Mouse (Mus musculus) C2C12 (cell line): ENCODE results near the gene Epb41l1. TPM values are rescaled to one million over a fixed set of nuclear protein-coding genes. Genes with fewer than 3 reads are reported as not detected.
A peak's percentile ranks its signal among the peaks of the same experiment; 100 is the strongest.

Experiments
- H3K27me3 ChIP-seq: one replicate; pipeline ENCODE4 v1.6.1; 2011; ENCODE audit not compliant: control insufficient read depth, insufficient read depth, insufficient read length
- H3K36me3 ChIP-seq: one replicate; pipeline ENCODE4 v1.6.1; 2011; ENCODE audit not compliant: control insufficient read depth, insufficient read depth
- H3K4me3 ChIP-seq: one replicate; pipeline ENCODE4 v1.5.1; 2011; ENCODE audit warnings: mild to moderate bottlenecking, control low read depth; ENCODE audit not compliant: poor library complexity, insufficient read depth, severe bottlenecking
- H3K79me2 ChIP-seq: one replicate; pipeline ENCODE4 v1.6.1; 2011; ENCODE audit not compliant: control insufficient read depth, insufficient read depth
- H3K79me3 ChIP-seq: one replicate; pipeline ENCODE4 v1.6.1; 2011; ENCODE audit warnings: low read depth, control low read depth
- H3ac ChIP-seq: one replicate; pipeline ENCODE3; 2011; ENCODE audit warnings: low read depth; ENCODE audit not compliant: control insufficient read depth, insufficient read length
- CEBPB ChIP-seq: IDR thresholded peaks from one replicate; pipeline ENCODE4 v1.6.1; 2011; ENCODE audit warnings: low read depth, mild to moderate bottlenecking, control low read depth, moderate library complexity
- CTCF ChIP-seq: IDR thresholded peaks from one replicate; pipeline ENCODE4 v1.5.1; 2011; ENCODE audit not compliant: control insufficient read depth, insufficient read depth, insufficient read length
- FOSL1 ChIP-seq: IDR thresholded peaks from one replicate; pipeline ENCODE4 v1.8.0; 2011; ENCODE audit warnings: mild to moderate bottlenecking, low read length; ENCODE audit not compliant: poor library complexity, insufficient read depth, severe bottlenecking
- MAX ChIP-seq: IDR thresholded peaks from one replicate; pipeline ENCODE4 v1.6.1; 2011; ENCODE audit warnings: mild to moderate bottlenecking, control low read depth
- MYOD1 ChIP-seq: IDR thresholded peaks from one replicate; pipeline ENCODE4 v1.6.1; 2011; ENCODE audit warnings: low read depth; ENCODE audit not compliant: control insufficient read depth, insufficient read length
- MYOG ChIP-seq: IDR thresholded peaks from one replicate; pipeline ENCODE4 v1.6.1; 2011; ENCODE audit not compliant: control insufficient read depth, insufficient read length; ENCODE audit errors: extremely low read depth
- USF1 ChIP-seq: IDR thresholded peaks from one replicate; pipeline ENCODE4 v1.6.1; 2011; ENCODE audit warnings: low read depth, mild to moderate bottlenecking, control low read depth, moderate library complexity
- polyA plus RNA-seq: library from polyadenylated mRNA; unstranded; fragments of >200 nt; fragmentation: generic; extraction: Trizol; gene quantifications from one replicate; pipeline ENCODE4 v1.2.1, GENCODE M21; 2012; ENCODE audit warnings: missing spikeins

Epb41l1 gene
- polyA plus RNA-seq, 1 experiment, result 37.8 TPM

DNA sequence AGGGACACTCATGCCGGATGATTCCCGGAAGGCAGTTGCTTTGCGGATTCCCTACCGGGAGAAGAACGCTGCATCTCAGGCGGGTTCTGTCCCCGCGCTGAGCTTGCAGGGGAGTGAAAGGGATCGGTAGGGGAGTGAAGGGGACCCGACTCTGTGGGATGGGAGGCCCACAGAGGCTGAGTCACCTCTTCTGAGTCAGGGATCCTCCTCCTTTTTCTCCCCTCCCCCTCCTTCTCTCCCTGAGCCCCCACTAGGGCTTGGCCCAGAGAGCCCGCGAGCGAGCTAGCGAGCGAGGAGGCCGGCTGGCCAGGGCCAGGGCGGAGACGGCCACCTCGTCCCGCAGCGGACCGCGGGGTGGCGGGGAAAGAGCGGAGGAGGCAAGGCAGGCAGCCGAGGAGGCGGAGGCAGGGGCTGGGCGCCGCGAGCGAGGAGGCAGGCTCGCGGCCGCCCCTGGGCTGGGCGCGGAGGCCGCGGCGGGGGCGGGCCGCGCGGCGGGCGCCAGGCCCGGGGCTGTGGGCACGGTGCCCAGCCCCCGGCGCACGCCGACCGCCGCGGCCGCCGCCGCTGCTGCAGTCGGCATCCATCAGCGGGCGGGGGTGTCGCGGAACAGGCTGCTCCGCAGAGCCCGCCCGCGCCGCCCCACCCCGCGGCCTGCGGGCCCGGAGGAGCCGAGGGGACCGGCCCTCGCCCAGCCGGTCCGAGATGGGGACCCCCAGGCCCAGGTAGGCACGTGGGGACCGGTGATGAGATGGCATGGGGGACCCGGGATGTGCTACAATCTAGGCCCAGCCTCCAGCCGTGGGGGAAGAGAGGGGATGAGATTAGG is 54.8 kb downstream of the Epb41l1 start:
- no peaks in the 10 kb centered on the region for H3K36me3 ChIP-seq
- no peak for TF ChIP-seq CEBPB
- no peak for TF ChIP-seq CTCF
- TF ChIP-seq MYOD1, result no peak
- TF ChIP-seq MAX, result no peak
- no peak for TF ChIP-seq MYOG
- no peak for TF ChIP-seq USF1
- peak; percentile 73 for TF ChIP-seq FOSL1
- peak overlapping the region; percentile 74 for H3K4me3 ChIP-seq
- no peaks in the 10 kb centered on the region for H3K27me3 ChIP-seq
- peak overlapping the region; percentile 96 for H3ac ChIP-seq
- peaks cover 48% of the 10 kb centered on the region for H3K79me2 ChIP-seq
- H3K79me3 ChIP-seq, result peaks cover 32% of the 10 kb centered on the region

DNA sequence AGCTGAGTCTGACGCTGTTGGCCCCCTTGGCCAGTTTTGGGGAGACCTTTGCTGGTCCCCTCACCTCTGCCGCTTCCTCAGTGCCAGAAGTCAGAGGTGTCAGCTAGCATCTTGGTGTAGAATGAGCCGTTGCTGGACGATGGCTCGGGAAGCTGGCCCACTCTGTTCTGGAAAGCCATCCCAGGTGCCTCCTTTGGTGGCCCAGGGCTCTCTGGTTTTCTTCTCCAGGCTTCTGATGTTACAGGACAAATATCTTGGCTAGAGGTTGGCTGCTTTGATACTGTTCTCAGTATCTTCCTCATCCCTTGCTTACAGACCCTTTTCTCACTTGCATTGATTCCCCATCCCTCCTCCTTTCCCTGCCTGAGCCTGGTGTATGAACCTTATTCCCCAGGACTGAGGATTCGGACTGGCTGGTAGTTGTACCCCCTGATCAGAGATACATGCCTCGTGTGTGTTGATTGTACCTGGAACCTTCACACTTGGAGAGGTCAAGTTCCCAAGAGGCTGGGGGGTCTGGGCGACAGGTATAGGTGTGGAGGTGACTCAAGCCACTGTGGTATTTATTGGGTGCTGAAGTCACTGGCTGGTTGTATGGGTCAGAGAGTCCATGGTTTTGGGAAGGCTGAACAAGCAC is 55.5 kb downstream of the Epb41l1 start:
- Histone ChIP-seq H3K27me3 (no peaks in the 10 kb centered on the region), H3K79me3 (peaks cover 38% of the 10 kb centered on the region), H3K4me3 (peak overlapping the region; percentile 74), H3K36me3 (peaks cover 5% of the 10 kb centered on the region), H3ac (peak overlapping the region; percentile 96), H3K79me2 (peaks cover 55% of the 10 kb centered on the region)
- TF ChIP-seq CTCF (no peak), MYOD1 (no peak), MAX (no peak), CEBPB (no peak), USF1 (no peak), FOSL1 (no peak), MYOG (no peak)

DNA sequence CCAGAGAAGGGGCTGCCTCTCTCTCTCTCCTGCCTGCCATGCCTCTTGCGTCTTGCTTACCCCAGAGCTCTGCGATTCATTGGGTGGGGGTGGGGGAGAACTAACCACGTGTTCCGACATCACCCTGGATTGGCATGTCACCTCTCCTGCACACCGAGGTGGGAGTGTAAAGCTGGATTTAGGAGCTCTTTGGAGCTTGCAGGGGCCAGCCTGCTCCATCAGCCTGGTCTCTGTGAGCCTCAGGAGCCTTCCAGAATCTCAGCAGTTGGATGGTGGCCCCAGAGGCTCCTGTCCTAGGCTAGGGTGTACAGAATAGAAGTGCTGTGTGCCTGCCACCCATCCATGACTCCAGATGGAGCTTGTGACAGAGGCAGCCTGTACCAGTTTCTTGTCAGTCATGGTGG is 56.0 kb downstream of the Epb41l1 start:
- H3ac ChIP-seq, result peak overlapping the region; percentile 96
- H3K27me3 ChIP-seq, result no peaks in the 10 kb centered on the region
- peaks cover 61% of the 10 kb centered on the region for H3K79me2 ChIP-seq
- H3K4me3 ChIP-seq, result peak overlapping the region; percentile 74
- H3K79me3 ChIP-seq, result peaks cover 39% of the 10 kb centered on the region
- TF ChIP-seq MYOD1 (no peak), USF1 (peak; percentile 24), MYOG (no peak), FOSL1 (no peak), CEBPB (no peak)
- peaks cover 5% of the 10 kb centered on the region for H3K36me3 ChIP-seq

DNA sequence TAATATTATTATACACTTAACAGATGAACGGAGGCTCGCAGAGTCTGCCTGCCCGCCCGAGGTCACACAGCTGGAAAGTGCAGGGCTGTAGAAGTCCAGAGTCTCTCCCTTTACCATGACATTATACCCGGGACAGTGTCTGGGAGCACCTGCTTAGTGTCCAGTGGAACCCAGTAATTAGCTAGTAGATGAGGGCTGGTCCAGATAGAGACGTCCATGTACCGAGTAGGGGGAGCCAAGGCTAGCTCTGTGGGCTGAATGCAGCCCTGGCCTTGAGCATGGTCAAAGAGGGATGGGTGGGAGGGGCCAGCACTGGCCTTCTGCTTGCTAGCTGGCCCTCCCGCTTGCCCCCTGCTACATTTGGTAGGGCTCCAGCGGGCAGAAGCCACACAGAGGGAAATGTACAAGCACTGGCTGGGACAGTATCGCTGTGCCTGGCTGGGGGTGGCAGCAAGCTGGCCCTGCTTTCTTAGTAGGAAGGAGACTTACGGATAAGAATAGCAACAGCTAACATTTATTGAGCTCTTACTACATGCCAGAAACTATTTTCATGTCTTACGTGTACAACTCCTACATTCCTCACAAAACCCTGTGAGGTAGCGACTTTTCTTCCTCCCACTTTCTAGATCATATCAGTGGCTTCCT is 57.5 kb downstream of the Epb41l1 start:
- H3K36me3 ChIP-seq, result peaks cover 5% of the 10 kb centered on the region
- H3K79me2 ChIP-seq, result peaks cover 75% of the 10 kb centered on the region
- no peaks in the 10 kb centered on the region for H3K27me3 ChIP-seq
- no peak overlapping the region for H3ac ChIP-seq
- peaks cover 49% of the 10 kb centered on the region for H3K79me3 ChIP-seq
- TF ChIP-seq USF1, result no peak
- no peak for TF ChIP-seq MYOD1
- no peak for TF ChIP-seq CEBPB
- TF ChIP-seq MAX, result no peak
- TF ChIP-seq MYOG, result no peak
- no peak for TF ChIP-seq CTCF
- TF ChIP-seq FOSL1, result no peak
- no peak overlapping the region for H3K4me3 ChIP-seq

DNA sequence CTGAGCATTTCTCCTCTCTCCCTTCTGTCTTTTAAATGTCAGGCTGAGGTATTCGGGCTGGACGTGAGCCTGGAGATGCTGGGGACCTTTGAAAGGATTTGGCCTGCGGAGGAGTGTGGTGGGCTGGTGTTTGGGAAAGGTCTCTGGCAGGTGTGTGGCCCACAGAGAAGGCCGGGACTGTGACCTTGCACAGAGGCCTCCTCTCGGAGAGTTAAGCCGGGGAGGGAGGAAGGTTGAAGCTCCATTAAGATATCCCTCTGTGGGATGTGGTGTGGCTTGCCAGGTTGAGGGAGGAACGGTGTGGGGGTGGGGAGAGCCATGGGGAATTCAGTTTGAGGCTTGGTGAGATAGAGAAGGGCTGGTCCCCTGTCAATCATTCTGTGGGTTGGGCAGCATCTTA is 59.1 kb downstream of the Epb41l1 start:
- Histone ChIP-seq H3ac (no peak overlapping the region), H3K27me3 (no peaks in the 10 kb centered on the region), H3K36me3 (peaks cover 8% of the 10 kb centered on the region), H3K79me2 (peaks cover 80% of the 10 kb centered on the region), H3K4me3 (no peak overlapping the region), H3K79me3 (peaks cover 52% of the 10 kb centered on the region)
- TF ChIP-seq CEBPB (no peak), MYOD1 (no peak), USF1 (no peak), FOSL1 (no peak), CTCF (no peak), MAX (no peak), MYOG (no peak)
